Mouse (Mus musculus): ENCODE measurements around the gene Nup188.

DNA sequence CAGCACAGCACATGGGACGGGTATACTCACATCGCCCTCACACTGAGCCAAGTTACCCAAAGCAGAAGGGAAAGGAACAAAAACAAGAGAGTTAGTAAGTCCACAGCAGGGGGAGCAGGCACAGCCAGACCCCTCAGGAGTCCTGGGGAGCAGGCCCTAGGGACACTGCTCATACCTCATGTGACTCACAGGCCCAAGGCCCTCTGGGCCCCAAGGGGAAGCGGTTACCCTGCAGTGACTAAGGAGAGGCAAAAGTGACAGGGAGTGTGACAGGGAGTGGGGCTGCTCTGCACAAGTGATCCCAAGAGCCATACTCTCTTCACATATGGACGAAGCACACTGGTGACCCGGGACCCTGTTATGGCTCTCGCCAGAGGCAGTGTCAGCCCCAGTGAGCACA, 63.0 kb downstream of the Nup188 start:
- no peak for TF ChIP-seq MAX (IDR thresholded peaks at IDR 0.05)
- TF ChIP-seq CTCF (IDR thresholded peaks at IDR 0.05; ENCODE audit: control insufficient read depth, insufficient read depth, insufficient read length): no peak
- TF ChIP-seq USF1 (IDR thresholded peaks at IDR 0.05; ENCODE audit: low read depth): no peak
- TF ChIP-seq MYOG (IDR thresholded peaks at IDR 0.05; ENCODE audit: control insufficient read depth, extremely low read depth, insufficient read length): no peak
- no peak for TF ChIP-seq CEBPB (IDR thresholded peaks at IDR 0.05; ENCODE audit: low read depth)
- TF ChIP-seq MYOD1 (IDR thresholded peaks at IDR 0.05; ENCODE audit: control insufficient read depth, insufficient read length, low read depth): no peak
- no peak for TF ChIP-seq FOSL1 (IDR thresholded peaks at IDR 0.05; ENCODE audit: insufficient read depth, low read length, poor library complexity, severe bottlenecking)
